Mouse (Mus musculus) T-cell, adult 66 days (primary cell): Measurements from ENCODE around the gene Arhgef28. TPM values are rescaled to one million over a fixed set of nuclear protein-coding genes. Genes with fewer than 3 reads are reported as not detected.

ENCODE experiments used
- total RNA-seq, 2 experiments: library from RNA; stranded (reverse); gene quantifications; 3 replicates in 1 of 2; 4 replicates in 1 of 2; pipeline ENCODE4 v1.2.4; 2023

Arhgef28 gene
- total RNA-seq: under 1 TPM in 1 of 2 experiments, not detected in 1; 0.15 TPM

GRCm38 (mm10) chr13:98205771-98206545 lies at the start of gene Arhgef28:
TSS of gene Arhgef28 (minus strand) at chr13:98206439.

Other genes with a start within 250 kb of the Arhgef28 start
- gene Utp15, start 56.6 kb upstream of the Arhgef28 start, total RNA-seq: 10 to 100 TPM; 40.5 to 44.4 TPM
- gene Ankra2, start 56.6 kb upstream of the Arhgef28 start, total RNA-seq: 10 to 100 TPM; 36.8 to 40.8 TPM
- not detected for gene Gm21976, start 73.4 kb upstream of the Arhgef28 start, total RNA-seq
- 100 to 1,000 TPM; 420 to 430 TPM for gene Btf3, start 110.6 kb upstream of the Arhgef28 start, total RNA-seq
- gene Foxd1, start 147.8 kb upstream of the Arhgef28 start, total RNA-seq: not detected